In the genomic region with DNA sequence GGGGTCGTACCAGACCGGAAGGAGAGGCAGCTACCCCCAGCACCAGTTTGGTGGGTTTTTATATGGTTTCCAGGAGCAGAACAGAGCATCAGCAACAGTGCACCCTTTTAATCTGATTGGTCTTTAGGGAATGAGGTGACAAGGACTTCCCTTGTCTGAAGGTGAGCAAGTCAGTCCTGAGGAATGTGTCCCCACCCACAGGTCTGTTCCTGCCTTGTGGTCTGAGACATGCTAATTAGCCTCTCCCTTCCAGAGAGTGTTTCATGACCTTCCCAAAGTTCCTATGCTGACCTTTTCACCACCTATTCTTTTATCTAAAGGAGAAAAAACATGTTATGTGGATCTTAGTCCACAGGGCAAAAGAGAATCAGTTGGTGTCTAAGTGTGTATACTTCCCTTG, we compare ENCODE assay signal across 22 mouse cellular contexts.
DNase-seq lines count a peak whose midpoint lies in the region; TF ChIP-seq lines count a peak whose summit lies in the region.
"Had no signal": no experiment of that assay in that cellular context is flagged by ENCODE, and none has a peak within 500 bp of the region (broad histone marks: within the 10 kb centered on the region; RNA-seq: fewer than 3 reads in every experiment).

No protein-coding gene starts in this region.

- 87% methylated on average over 2 of the region's 2 CpGs for WGBS in heart, embryonic 10.5 days
- 87% methylated on average over 2 of the region's 2 CpGs for WGBS in cerebellum, adult 2 months

- peak; percentile 69; the same call in 1 of the 2 replicates for TF ChIP-seq EP300 in ES-Bruce4 (IDR thresholded peaks at IDR 0.05; ENCODE audit: insufficient read depth, low read depth, low read length)

- no peak overlapping the region for H3K9ac ChIP-seq in ES-Bruce4 (ENCODE audit: low read depth, poor library complexity, severe bottlenecking)
- H3K9ac ChIP-seq in ES-E14 (ENCODE audit: insufficient read depth, low read depth, low read length, poor library complexity, severe bottlenecking): no peak overlapping the region
- H3K9ac ChIP-seq: embryonic facial prominence, embryonic 13.5 days; embryonic facial prominence, embryonic 15.5 days; forebrain, embryonic 12.5 days had no signal

- H3K27ac ChIP-seq in ES-Bruce4 (ENCODE audit: insufficient read depth, low read length): peak overlapping the region; percentile 77
- peak overlapping the region; percentile 99 for H3K27ac ChIP-seq in ES-E14 (ENCODE audit: insufficient read depth, low read depth, low read length, poor library complexity, severe bottlenecking)
- no peak overlapping the region for H3K27ac ChIP-seq in heart, embryonic 10.5 days
- H3K27ac ChIP-seq in cerebellum, adult 2 months (ENCODE audit: insufficient read depth, low read length): no peak overlapping the region
- H3K27ac ChIP-seq: embryonic facial prominence, embryonic 13.5 days; embryonic facial prominence, embryonic 15.5 days; forebrain, embryonic 10.5 days; forebrain, embryonic 12.5 days had no signal

- in situ Hi-C loops in ES-E14 (cut with MboI; ENCODE audit: low sequenced_read_pairs in 2 of 2, unreplicated experiment in 2 of 2): no loop called here

- TF ChIP-seq CTCF in ES-Bruce4 (IDR thresholded peaks at IDR 0.05; ENCODE audit: low read depth, low read length): no peak
- no peak for TF ChIP-seq CTCF in cerebellum, adult 2 months (IDR thresholded peaks at IDR 0.05; ENCODE audit: borderline replicate concordance, insufficient read depth, low read depth, low read length)

- no peak for TF ChIP-seq POLR2A in ES-Bruce4 (IDR thresholded peaks at IDR 0.05; ENCODE audit: insufficient read depth, low read length)
- TF ChIP-seq POLR2A in cerebellum, adult 2 months (IDR thresholded peaks at IDR 0.05; ENCODE audit: borderline replicate concordance, insufficient read depth, low read length): no peak

- DNase-seq in ES-E14 (ENCODE audit: low read depth, low spot score) (no peak), ZHBTc4 (ENCODE audit: low read depth, low spot score) (peak; percentile 90)
- no peak for DNase-seq in heart, embryonic 10.5 days (ENCODE audit: low spot score)
- no peak for DNase-seq in cerebellum, adult 2 months
- DNase-seq in B cell, adult 2 months: no peak
- DNase-seq: adrenal gland, adult 8-10 months; adrenal gland, postnatal 14 days; adrenal gland, postnatal 36 days; cerebellum, adult 11-12 months; cerebellum, adult 8-10 months; cerebellum, adult 9-11 months; cerebellum, postnatal 14 days; cerebellum, postnatal 36 days; embryo, embryonic 11 days had no signal

- H3K9me3 ChIP-seq in ES-Bruce4 (replicated peaks; ENCODE audit: control insufficient read depth, insufficient read depth, low read length, poor library complexity, severe bottlenecking) (peaks cover 57% of the 10 kb centered on the region), ES-E14 (ENCODE audit: control insufficient read depth, insufficient read depth, low read depth, low read length) (peaks cover 22% of the 10 kb centered on the region)
- H3K9me3 ChIP-seq in heart, embryonic 10.5 days: no peaks in the 10 kb centered on the region
- H3K9me3 ChIP-seq: embryonic facial prominence, embryonic 13.5 days; embryonic facial prominence, embryonic 15.5 days; forebrain, embryonic 10.5 days; forebrain, embryonic 12.5 days; G1E had no signal

- no peaks in the 10 kb centered on the region for H3K4me1 ChIP-seq in ES-Bruce4 (ENCODE audit: control insufficient read depth, insufficient read depth, low read length)
- H3K4me1 ChIP-seq in ES-E14 (ENCODE audit: control insufficient read depth in 2 of 2, insufficient read depth in 2 of 2, low read length in 2 of 2, poor library complexity in 1 of 2): no peaks in the 10 kb centered on the region
- peaks cover 5% of the 10 kb centered on the region; the same call in 1 of the 2 replicates for H3K4me1 ChIP-seq in heart, embryonic 10.5 days
- H3K4me1 ChIP-seq in cerebellum, adult 2 months (ENCODE audit: control insufficient read depth, insufficient read depth, low read length): no peaks in the 10 kb centered on the region
- H3K4me1 ChIP-seq: embryonic facial prominence, embryonic 13.5 days; embryonic facial prominence, embryonic 15.5 days; forebrain, embryonic 12.5 days had no signal

- H3K36me3 ChIP-seq in ES-Bruce4 (ENCODE audit: control insufficient read depth, insufficient read depth, low read length, poor library complexity, severe bottlenecking) (no peaks in the 10 kb centered on the region), ES-E14 (ENCODE audit: control insufficient read depth, insufficient read depth, low read length, poor library complexity, severe bottlenecking) (peaks cover 8% of the 10 kb centered on the region)
- H3K36me3 ChIP-seq in heart, embryonic 10.5 days: no peaks in the 10 kb centered on the region
- H3K36me3 ChIP-seq: embryonic facial prominence, embryonic 13.5 days; embryonic facial prominence, embryonic 15.5 days; forebrain, embryonic 10.5 days; forebrain, embryonic 12.5 days; G1E had no signal

- H3K4me3 ChIP-seq in ES-Bruce4 (ENCODE audit: low read depth, low read length) (no peak overlapping the region), ES-E14 (ENCODE audit: insufficient read depth in 1 of 2, low read depth in 1 of 2, low read length in 2 of 2, poor library complexity in 1 of 2, severe bottlenecking in 1 of 2) (no peak overlapping the region)
- H3K4me3 ChIP-seq in heart, embryonic 10.5 days: no peak overlapping the region
- no peak overlapping the region for H3K4me3 ChIP-seq in cerebellum, adult 2 months (replicated peaks; ENCODE audit: insufficient read depth, low read depth, low read length)
- H3K4me3 ChIP-seq: embryonic facial prominence, embryonic 13.5 days; embryonic facial prominence, embryonic 15.5 days; erythroblast, embryonic 14.5 days; forebrain, embryonic 10.5 days; forebrain, embryonic 12.5 days had no signal

- no peaks in the 10 kb centered on the region for H3K27me3 ChIP-seq in ES-Bruce4 (ENCODE audit: control insufficient read depth, insufficient read depth, low read length, poor library complexity, severe bottlenecking)
- no peaks in the 10 kb centered on the region for H3K27me3 ChIP-seq in heart, embryonic 10.5 days (ENCODE audit: insufficient read depth, poor library complexity, severe bottlenecking)
- no peaks in the 10 kb centered on the region for H3K27me3 ChIP-seq in cerebellum, adult 2 months (ENCODE audit: control insufficient read depth, insufficient read depth, low read length)
- H3K27me3 ChIP-seq: embryonic facial prominence, embryonic 13.5 days; embryonic facial prominence, embryonic 15.5 days; forebrain, embryonic 12.5 days; Patski had no signal

TF ChIP-seq in ES-E14, 5 proteins besides CTCF, POLR2A, EP300 and RAD21:
- TF ChIP-seq ZNF384 (IDR thresholded peaks at IDR 0.05; ENCODE audit: low read depth, low read length) (no peak), HCFC1 (IDR thresholded peaks at IDR 0.05; ENCODE audit: borderline replicate concordance, insufficient read depth, low read length) (no peak), ZC3H11A (IDR thresholded peaks at IDR 0.05; ENCODE audit: borderline replicate concordance, low read depth, low read length) (no peak), MAFK (IDR thresholded peaks at IDR 0.05; ENCODE audit: insufficient read depth, low read depth, low read length) (no peak), CHD2 (IDR thresholded peaks at IDR 0.05; ENCODE audit: low read depth, low read length) (no peak)

Comparison
In these comparisons a context has a peak if more than half of its experiments do, and no peak if none do; other contexts are left out.
1. H3K27ac ChIP-seq: peak in ES-Bruce4 (single experiment) and ES-E14 (single experiment); none in heart, embryonic 10.5 days (single experiment) and cerebellum, adult 2 months (single experiment).